Mouse (Mus musculus) right cerebral cortex, postnatal 25 days (tissue): ENCODE results near the gene Med15.
A peak's percentile ranks its signal among the peaks of the same experiment; 100 is the strongest.

Experiments
- DNase-seq: peaks from one replicate; pipeline ENCODE4 v3.0.0; 2022

The Med15 gene

DNA sequence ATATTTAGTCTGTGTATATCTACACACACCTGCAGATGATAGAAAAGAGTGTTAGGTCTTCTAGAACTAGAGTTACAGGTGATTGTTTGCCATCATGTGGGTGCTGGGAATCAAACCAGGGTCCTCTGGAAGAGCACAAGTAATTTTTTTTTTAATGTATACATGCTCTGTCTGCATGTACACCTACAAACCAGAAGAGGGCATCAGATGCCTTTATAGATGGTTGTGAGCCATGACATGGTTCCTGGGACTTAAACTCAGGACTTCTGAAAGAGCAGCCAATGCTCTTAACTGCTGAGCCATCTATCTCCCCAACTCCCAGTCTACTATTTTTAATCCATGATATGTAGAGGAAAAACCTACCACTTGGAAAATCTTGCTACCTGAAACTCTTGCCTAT is 2.7 kb downstream of the Med15 start:
- DNase-seq: no peak

DNA sequence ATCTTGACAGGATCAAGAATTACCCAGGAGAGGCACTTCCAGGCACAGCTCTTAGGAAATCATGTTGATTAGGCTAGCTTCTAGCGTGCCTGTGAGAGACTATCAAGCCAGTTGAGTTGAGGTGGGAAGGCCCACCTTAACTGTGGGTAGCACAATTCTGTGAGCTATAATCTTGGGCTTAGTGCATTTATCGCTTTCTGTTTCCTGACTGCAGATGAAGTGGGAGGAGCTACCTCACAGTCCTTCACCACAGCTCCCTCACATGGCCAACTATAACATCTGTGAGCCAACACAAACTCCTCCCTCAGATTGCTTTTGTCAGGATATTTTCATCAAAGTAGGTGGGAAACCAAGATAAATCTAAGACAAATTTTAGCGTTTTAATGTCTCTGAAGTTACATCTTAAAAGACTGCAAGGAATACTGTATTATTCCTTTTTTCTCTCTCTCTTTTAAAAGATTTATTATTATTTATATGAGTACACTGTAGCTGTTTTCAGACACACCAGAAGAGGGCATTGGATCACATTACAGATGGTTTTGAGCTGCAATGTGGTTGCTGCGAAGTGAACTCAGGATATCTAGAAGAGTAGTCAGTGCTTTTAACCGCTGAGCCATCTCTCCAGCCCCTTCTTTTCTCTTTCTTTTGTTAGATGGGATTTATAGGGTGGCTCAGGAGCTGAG is 5.4 kb downstream of the Med15 start:
- DNase-seq: no peak

DNA sequence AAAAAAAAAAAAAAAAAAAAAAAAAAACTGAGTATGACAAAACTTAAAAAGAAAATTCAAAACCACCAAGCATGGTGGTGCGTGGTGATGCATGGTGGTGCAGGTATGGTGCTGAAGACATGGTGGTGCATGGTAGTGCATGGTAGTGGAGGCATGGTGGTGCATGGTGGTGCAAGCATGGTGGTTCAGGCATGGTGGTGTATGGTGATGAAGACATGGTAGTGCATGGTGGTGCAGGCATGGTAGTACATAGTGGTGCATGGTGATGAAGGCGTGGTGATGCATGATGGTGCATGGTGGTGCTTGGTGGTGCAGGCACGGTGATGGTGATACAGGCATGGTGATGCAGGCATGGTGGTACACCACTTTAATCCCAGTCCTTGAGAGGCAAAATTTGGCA is 8.2 kb downstream of the Med15 start:
- DNase-seq: no peak

DNA sequence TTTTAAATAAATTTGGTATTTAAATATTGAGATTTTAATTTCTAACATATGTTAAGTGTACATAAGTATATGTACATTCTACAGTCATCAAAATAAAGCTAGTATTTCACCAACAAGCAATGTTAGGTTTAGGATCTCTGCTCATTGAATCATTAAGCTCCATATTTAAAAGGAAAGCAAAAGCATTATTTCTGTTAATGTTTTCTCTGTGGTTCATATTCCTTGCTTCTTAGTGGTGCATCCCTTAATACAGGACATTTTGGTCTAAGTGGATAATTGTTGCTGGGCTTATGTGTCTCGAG is 9.4 kb downstream of the Med15 start:
- no peak for DNase-seq

DNA sequence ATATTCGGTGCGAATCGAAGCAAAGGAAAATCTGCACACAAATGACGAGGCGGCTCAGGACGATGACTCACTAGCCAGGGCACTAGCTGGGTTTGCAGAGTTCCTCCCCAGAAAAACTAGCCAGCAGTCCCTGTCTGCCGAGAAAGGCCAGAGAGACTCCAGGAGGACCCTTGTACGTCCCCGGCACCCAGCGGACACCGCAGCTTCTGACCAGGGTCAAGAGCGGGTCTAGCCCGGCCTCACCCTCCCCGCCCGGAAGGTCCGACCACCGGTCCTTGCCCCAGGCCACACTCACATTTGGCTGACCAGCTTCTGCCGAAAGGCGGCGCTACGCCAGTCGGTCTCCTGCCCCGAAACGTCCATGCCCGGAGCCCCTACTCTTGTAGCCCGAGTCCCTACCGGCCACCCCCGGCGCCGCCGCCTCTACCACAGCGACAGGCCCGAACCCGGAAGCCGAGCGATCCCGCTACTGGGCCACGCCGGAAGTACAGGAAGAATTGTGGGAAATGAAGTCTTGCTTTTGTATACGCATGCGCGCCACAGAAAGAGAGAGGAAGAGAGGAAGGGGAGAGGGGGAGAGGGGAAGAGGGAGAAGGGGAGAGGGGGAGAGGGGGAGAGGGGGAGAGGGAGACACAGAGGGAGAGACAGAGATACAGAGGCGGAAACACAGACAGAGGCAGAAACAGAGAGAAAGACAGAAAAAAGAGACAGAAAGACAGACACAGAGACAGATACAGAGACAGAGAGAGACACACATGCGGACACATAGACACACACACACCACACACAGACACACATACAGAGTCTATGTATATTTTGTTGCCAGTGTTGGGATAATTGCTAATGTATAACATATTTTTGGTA is 10.0 kb downstream of the Med15 start:
- peak; percentile 89 for DNase-seq

DNA sequence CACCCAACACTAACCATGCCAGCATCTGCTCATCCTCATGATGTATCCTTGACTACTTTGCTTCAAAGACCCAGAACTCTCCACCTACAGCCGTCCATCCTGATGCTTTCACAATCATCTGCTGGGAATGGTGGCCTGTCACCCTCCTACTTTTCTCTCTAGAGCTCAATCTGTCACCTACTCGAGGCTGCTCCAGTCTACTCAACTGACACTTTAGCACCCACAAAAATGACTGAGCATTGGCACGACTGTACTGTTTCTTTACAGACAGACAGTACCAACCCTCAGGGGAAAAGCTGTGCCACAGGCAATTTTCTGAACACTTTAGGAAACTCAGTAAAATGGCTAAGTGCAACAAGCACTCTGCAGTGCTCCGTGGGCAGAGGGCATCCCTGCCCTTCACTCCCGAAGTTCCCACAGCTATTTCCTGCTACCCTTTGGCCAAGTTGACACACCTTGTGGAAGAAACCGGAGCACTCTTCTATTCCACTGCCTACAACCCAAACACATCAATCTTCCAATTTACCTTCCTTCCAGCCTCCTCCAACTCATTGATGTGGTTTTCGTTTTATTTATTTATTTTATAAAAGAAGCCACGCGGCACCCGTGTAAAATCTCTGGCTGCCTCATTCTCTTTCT is 10.8 kb downstream of the Med15 start:
- peak; percentile 18 for DNase-seq

DNA sequence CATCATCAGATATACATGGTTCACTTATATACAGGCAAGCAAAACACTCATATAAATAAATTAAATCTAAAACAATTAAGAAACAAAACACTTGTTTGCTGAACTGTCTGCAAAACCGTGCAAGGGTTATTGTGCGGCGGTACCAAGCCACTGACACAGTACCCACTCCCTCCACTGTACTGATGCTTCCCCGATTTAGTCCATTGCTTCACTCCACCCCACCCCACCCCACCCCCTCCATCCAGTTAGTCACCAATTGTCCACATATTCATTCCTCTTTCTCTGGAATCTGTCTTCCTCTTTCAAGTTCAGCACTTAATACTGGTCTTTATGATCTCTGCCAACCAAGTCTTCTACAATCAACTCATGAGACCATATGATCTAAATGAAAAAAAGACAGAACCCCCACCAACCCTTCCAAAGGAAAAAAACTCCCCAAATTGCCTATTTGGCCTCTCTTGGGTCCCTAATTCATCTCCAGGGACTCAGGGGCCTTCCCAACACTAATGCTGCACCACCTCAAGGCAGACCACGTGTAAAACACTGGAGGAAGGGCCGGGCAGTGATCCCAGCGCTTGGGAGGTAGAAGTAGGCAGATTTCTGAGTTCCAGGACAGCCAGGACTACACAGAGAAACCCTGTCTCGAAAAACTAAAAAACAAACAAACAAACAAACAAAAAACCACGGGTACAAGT is 11.4 kb downstream of the Med15 start:
- no peak for DNase-seq

DNA sequence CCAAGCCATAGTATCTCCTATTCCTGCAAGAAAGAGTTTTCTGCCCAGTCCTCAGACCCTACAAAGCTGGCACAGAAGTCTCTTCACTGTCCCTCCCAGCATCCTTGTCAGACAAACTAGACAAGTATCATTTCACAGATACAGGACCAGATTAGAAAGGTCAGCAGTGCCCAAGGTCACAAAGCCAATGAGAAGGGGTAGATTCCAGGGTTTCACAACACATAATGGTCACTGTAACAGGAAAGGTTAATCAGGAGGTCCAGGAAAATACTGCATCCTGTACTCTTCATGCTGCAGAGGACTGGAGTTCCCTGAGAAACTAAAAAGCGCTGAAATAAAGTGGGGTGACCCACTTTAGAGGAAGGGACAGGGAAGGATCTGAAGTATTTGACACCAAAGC is 14.9 kb downstream of the Med15 start:
- no peak for DNase-seq

DNA sequence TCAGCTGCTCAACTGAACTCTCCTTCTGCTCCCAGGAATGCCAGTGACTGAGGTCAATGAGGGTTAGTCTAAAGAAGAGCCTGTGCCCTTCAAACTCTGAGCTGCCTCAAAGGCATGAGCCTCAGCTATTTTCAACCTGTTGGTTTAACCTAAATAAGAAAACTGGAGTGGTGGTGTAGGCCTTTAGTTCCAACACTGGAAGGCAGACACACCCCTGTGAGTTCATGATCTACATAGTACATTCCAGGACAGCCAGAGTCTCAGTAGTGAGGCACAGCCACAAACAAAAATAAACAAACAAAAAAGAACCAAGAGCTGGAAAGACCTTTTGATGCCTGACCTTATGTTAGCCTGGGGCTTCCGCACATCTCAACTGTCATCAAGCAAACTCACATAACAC is 25.1 kb downstream of the Med15 start:
- DNase-seq: no peak

DNA sequence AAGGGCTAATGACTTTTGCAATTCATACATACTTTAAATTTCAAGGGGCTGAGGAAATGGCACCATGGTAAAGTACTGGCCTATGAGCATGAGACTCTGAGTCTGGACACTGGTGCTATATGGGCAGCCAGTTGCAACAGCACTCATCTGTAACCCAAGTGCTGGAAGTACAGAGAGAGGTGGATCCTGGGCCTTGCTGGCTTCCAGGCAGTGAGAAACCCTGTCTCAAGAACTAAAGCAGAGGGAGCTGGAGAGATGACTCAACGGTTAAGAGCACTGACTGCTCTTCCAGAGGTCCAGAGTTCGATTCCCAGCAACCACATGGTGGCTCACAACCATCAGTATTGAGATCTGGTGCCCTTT is 31.7 kb downstream of the Med15 start:
- no peak for DNase-seq

DNA sequence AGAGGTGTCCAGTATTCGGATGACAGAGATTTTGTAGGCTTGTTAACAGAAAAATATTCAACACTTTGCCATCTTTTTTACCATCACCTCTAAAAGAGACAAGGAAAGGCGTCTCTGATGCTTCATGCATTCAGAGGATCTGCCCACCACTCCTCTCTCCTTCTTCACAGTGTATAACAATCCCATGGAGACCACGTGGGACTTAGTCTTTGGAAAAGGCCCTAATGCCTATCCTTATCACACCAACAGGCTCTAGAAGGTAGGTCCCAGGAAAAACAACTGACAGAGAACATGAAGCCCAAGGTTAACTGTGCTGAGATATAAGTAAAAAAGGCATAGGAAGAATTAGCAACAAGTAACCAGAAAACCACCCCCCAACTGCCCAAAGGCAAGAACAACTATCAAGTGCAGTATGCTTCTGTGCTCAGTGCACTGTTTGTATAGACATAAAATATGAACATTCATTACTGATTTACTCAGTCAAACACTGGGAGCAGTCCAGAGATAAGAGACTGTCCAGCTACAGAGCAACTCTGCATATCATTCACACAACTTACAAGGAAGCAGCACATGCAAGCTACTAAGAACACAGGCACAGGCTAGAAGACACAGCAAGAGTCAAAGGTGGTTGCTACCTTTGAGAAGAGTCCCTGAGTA is 32.2 kb downstream of the Med15 start:
- DNase-seq: no peak

DNA sequence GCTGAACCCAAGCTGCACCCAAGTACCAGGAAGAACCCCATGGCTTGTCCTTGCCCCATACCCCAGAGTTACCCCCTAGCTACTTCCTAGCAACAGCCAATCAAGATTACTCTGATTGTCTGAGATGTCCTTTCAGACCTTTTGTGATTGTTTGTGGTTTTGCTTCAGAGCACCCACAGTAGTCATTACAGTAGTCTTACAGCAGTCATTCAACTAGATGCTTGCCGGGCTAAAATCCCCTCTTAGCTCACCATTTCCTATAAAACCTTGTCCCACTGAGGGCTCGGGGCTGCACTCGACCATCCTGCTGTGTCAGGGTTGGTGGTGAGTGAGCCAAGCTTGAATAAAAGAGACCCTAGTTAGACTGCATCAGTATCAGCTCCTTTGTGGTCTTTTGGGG is 37.8 kb downstream of the Med15 start:
- no peak for DNase-seq

DNA sequence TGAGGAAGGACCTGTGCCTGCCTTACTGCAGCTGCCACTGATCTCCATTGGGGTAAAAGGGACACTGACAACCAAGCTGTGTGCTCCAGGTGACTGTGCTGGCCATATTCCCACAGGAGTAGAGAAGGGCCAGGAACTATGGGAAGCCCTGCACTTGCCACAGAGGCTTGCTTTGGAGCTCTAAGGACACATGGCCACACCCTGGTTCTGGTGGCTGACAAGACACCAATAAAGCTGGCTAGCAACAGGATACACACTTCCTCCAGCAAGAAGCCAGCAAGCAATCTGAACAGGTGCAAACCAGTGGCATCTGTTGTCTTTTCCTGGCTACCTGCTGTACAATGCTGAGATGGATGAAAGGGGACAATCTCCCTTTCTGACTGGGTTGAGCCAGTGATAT is 62.8 kb downstream of the Med15 start:
- no peak for DNase-seq

DNA sequence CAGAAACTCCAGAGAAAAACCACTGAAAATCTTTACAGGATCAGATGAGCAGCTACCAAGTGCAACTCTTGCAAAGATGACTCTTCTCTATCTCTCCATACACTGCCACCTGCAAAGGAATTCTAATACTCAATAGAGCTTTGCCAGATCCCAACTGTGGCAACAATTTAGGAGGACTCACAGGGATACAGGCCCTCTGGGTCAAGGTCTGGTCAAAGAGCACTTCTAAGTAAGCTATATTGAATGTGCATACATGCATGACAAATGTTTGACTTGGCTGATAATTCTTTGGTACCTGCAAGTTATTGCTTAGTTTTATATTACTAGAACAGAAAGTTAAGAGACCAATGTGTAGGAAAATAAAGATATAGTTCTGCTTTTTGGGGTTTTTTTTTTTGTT is 67.1 kb downstream of the Med15 start:
- no peak for DNase-seq

DNA sequence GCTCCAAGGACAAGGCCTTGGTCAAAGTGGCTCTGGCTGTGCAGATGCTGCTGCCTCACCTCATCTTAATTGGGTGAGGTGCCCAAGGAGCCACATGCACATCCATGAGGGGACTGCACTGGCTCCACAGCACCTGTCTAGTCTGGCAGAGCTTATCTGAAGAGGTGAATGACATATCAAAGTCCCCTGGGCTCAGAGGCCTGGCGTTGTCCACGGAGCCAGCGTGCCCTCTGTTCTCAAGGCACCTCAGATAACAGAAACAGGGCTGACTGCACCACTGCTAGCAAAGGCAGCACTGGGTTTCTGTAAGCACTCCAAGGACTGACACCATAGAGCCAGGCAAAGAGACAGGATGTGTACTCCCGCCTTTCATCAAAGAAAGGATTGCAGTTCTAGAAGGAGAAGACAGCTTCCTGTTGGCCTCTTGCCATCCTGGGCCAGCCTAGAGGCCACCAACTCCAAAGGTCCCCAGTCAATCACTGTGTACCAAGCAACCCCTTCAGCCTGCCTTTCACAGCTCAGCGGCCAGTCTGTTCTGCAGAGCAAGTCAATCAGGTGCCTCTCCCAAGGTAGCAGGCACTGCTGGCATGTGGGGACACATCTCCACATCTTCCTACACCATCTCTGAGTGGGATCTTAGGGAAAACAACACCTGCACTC is 76.3 kb downstream of the Med15 start:
- no peak for DNase-seq

DNA sequence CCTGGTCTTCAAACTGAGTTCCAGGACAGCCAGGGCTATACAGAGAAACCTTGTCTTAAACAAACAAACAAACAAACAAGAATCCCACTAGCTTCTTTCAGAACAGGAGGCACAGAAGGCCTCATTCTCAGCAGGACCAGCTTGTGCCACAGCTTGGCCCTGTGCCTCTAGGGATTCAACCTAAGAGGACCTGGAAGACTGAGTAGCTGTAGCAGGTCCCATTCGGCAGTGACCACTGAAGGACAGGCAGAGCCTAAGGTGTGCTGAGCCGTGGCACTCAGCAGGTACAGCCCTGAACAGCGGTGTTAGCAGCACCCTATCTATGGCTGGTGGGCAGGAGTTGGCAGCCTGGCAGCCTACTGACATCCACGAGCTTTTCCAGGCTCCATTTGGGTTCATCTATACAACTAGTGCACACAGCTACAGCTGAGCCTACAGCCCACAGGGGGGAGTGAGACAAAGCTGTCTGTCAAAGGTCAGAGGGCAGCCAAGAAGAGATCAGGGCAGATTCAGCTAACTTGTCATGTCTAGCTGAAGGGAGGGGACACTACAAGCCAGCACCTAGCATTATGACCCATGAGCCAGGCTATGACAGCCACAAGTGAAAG is 78.4 kb downstream of the Med15 start:
- no peak for DNase-seq

DNA sequence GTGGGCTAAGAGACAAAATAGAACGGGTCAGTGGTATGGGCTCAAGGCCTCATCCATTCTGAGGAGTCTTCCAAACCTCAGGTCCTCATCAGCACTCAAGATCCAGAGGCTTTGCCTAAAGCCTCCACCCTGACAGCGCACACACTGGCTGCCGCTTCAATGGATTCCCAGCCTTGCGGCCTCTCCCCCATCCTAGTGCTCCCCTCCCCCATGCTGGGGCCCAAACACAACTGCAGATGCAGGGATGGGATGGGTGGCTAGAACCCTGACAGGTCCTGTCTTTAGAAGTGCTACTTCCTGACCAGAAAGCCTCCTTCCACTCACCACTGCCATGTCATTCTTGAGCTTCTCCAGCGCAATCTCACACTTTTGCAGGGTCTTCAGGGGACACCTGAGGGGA is 79.1 kb downstream of the Med15 start:
- DNase-seq: no peak

DNA sequence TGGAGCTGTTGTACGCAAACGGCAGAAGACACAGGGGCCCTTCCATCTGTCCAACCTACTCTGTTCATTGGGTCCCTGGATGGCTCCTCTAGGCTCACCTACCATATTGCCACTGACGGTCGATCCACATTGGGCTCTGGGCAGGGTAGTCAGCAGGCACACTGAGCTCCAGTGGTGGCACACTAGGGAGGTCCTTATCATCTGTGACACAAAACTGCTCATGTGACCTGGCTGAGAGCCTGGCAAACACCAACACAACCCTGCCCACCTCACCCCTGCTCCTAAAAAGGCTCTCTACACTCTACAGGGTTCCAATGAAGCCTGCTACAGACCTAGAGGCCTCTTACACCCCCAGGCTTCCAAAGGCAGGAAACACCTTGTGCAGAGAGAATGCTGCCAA is 80.1 kb downstream of the Med15 start:
- DNase-seq: no peak

DNA sequence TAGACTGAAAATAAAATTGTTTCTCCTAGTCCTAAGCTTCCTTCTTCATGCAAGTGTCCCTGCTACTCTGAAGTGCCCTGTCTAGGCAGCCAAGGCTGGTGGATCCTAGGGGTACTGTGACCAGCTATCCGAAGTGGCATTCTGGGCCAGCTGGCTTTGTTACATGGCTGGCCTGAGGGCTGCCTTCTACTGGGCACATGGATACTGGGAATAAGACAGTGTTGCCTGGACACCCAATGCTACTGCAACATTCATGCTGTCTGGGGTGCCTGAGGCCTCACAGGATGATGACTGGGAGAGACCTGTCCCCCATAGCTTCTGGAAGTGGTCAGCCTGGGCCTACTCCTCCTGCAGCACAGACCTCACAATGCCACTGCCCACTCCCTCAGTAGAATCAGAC is 82.0 kb downstream of the Med15 start:
- no peak for DNase-seq

DNA sequence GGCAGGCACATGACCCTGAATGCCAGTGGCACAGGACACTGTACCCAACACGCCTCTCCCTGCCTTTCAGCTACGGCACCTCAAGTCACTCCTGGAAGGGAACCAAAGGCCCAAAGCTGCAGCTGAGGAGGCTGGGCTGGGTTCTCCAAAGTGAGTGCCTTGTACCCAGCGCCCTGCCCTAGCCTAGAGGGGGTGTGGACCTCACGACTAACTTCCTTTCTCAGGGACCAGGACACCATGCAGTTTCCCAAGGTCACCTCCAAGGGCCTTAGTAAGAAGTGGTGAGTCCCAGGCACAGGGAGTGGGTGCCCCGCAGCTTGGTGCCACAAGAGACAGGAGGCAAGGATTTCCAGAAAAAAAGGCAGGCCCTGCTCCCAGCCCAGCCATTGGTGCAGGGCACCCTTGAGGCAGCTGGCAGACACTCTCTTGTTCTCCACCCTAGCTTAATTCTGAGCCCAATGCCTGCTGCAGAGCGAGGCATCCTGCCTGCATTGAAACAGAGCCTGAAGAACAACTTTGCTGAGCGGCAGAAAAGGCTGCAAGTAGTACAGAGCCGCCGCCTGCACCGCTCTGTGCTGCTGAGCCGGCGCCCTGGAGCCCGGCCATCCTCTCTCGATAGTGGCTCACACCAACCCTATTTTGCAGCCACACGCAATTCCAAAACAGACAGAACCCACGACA is 82.6 kb downstream of the Med15 start:
- no peak for DNase-seq

DNA sequence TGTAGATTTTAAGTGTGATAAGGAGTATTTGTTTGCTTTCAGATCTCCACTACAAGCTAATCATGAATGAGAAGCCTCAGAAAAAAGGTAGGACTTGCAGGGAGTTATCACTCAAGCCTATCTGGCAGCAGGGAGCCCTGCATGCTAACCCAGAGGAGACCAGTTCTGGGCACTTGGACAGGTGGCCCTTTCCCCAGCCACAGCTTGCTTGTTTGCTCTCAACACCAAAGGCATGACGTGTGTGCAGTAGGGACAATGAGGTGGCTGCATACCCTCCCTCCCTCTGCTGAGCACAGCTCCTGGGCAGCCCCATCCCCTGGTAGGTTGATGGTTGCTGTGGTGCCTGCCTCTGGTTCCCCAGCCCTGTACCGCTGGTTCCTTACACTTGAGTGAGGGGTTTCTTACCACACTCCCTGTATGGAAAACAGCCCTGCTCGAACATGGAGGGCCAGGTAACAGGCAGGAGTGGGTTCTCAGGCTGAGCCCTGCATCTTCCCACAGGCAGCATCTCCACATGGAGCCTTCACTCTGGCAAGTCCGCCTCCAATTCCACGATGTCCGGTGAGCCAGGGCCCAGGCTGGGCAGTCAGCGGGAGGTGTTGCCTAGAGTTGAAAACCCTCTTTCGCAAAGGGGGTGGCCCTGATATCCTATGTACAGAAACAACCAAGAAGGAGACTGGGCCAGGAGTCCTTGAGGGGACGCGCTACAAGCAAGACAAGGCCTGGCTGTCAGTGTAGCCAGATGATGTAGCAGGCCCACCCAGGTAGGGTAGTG is 84.9 kb downstream of the Med15 start:
- DNase-seq: no peak
